Mouse (Mus musculus): ENCODE results near the gene Artn. TPM values are rescaled to one million over a fixed set of nuclear protein-coding genes. Genes with fewer than 3 reads are reported as not detected.
A peak's percentile ranks its signal among the peaks of the same experiment; 100 is the strongest.

Artn gene
- polyA plus RNA-seq, 1 experiment, result 0.89 TPM

DNA sequence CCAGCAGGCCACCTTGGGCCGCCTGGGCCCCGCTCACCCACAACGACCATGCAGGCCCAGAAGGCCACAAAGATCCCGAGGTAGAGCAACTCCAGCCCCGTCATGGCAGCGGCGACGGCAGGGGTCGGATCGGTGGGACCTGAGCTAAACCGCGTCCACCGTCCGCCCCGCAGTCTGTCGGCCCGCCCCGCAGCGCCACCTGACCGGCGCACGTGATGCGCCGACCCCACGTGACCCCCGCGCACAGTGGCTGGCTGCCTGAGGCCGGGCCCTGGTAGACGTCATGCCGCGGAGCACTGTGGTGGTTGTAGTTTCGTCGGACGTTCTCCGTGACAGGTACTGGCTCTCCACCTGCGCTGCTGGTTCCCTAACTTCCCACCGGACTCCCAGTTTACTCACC lies 42.4 kb downstream of the Artn start, which contains the start of gene Atp6v0b:
Gene Atp6v0b (minus strand): TSS at position 201 of the 400 bp plus-strand sequence.
- TF ChIP-seq CTCF (IDR thresholded peaks at IDR 0.05; ENCODE audit: extremely low read depth, insufficient read depth, insufficient read length, insufficient replicate concordance) (no peak), POLR2A (IDR thresholded peaks at IDR 0.05; ENCODE audit: low read depth, low read length) (peak; percentile 63)
- Histone ChIP-seq H3K27me3 (ENCODE audit: control insufficient read depth, insufficient read depth, low read length) (peaks cover 4% of the 10 kb centered on the region; the same call in 1 of the 2 replicates), H3K27ac (ENCODE audit: insufficient read depth, low read length) (peak within 1 kb of the TSS; percentile 67), H3K4me1 (ENCODE audit: control insufficient read depth, insufficient read depth, insufficient read length) (peaks cover 15% of the 10 kb centered on the region; the same call in 1 of the 2 replicates), H3K4me3 (ENCODE audit: extremely low read depth, insufficient read depth, insufficient read length) (peak within 1 kb of the TSS; percentile 95), H3K36me3 (ENCODE audit: control insufficient read depth, insufficient read depth, low read length) (peaks cover 15% of the 10 kb centered on the region; the same call in 1 of the 2 replicates)
- peak; percentile 75 to 96 for DNase-seq (ENCODE audit: low read depth in 1 of 2, low spot score in 2 of 2)
- WGBS, result 1% methylated on average over 37 of the region's 37 CpGs

DNA sequence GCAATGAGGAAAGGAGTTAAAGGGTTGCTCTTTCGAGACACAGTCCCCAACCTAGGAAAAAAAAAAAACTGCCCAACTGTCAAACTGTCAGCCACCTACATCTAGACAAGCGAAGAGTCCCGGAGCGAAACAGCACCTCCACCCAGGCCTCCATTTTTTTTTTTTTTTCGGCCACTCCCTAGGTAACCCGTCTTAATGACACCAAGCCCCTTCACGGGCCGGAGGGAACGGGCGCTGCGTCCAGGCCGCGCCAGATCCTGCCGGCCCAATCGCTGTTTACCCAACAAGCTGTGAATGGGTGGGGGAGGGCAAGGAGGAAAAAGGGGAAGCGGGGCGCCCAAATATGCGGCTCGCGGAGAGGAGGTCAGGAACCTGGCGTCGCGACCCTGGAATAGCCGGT lies 42.9 kb downstream of the Artn start:
- DNase-seq (ENCODE audit: low read depth in 1 of 2, low spot score in 2 of 2), result peak in 1 of 2 experiments; percentile 33
- WGBS, result under 1% methylated on average over 24 of the region's 24 CpGs

DNA sequence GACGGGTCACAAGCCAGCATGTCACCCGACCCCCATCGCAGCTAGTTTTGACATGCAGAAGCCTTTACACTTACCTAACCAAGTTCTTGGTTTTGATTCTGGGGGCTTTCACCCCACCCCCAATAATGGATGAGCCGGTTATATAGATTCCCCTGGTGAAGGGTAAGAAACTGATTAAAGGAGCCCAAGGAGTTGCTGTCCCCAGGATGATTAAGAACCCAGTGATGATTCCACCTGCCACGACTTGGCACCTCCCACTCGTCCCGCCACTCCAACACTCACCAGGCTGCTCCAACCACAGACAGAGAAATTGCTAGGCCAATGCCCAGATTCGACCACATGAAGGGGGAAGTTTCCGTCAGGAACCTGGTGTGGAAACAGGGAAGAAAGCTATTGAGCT lies 43.6 kb downstream of the Artn start:
- H3K27ac ChIP-seq (ENCODE audit: insufficient read depth, low read length), result no peak overlapping the region
- peaks cover 15% of the 10 kb centered on the region; the same call in 1 of the 2 replicates for H3K36me3 ChIP-seq (ENCODE audit: control insufficient read depth, insufficient read depth, low read length)
- no peak for DNase-seq (ENCODE audit: low read depth in 1 of 2, low spot score in 2 of 2)
- no peak overlapping the region for H3K4me3 ChIP-seq (ENCODE audit: extremely low read depth, insufficient read depth, insufficient read length)
- no peak for TF ChIP-seq POLR2A (IDR thresholded peaks at IDR 0.05; ENCODE audit: low read depth, low read length)
- no peak for TF ChIP-seq CTCF (IDR thresholded peaks at IDR 0.05; ENCODE audit: extremely low read depth, insufficient read depth, insufficient read length, insufficient replicate concordance)
- peaks cover 4% of the 10 kb centered on the region; the same call in 1 of the 2 replicates for H3K27me3 ChIP-seq (ENCODE audit: control insufficient read depth, insufficient read depth, low read length)
- WGBS, result 80% methylated on average over 9 of the region's 9 CpGs
- H3K4me1 ChIP-seq (ENCODE audit: control insufficient read depth, insufficient read depth, insufficient read length), result peaks cover 12% of the 10 kb centered on the region; the same call in 1 of the 2 replicates

More for the DNA sequence above, 42.9 kb downstream of the Artn start:
- H3K36me3 ChIP-seq (ENCODE audit: control insufficient read depth, insufficient read depth, low read length), result peaks cover 15% of the 10 kb centered on the region; the same call in 1 of the 2 replicates
- H3K4me1 ChIP-seq (ENCODE audit: control insufficient read depth, insufficient read depth, insufficient read length), result peaks cover 15% of the 10 kb centered on the region; the same call in 1 of the 2 replicates
- peaks cover 4% of the 10 kb centered on the region; the same call in 1 of the 2 replicates for H3K27me3 ChIP-seq (ENCODE audit: control insufficient read depth, insufficient read depth, low read length)
- H3K27ac ChIP-seq (ENCODE audit: insufficient read depth, low read length), result peak overlapping the region; percentile 67; the same call in 1 of the 2 replicates
- TF ChIP-seq POLR2A (IDR thresholded peaks at IDR 0.05; ENCODE audit: low read depth, low read length) (no peak), CTCF (IDR thresholded peaks at IDR 0.05; ENCODE audit: extremely low read depth, insufficient read depth, insufficient read length, insufficient replicate concordance) (no peak)
- H3K4me3 ChIP-seq (ENCODE audit: extremely low read depth, insufficient read depth, insufficient read length), result peak overlapping the region; percentile 95

DNA sequence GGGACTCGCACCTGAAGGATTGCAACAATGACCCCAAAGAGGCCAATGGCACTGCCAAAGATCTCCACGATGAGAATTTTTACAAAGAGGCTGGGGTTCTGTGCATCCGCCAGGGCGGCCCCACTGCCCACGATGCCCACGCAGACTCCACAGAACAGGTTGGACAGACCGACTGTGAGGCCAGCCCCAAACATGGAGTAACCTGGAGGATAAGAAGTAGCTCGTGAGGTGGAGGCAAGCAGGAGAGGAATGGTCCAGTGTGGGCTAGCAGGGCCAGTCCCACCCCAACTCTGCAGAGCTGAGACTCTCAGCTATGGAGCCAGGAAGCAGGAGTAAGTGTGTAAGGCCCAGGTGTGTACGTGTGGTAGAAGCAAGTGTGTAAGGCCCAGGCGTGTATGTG lies 44.5 kb downstream of the Artn start:
- H3K4me3 ChIP-seq (ENCODE audit: extremely low read depth, insufficient read depth, insufficient read length), result no peak overlapping the region
- H3K4me1 ChIP-seq (ENCODE audit: control insufficient read depth, insufficient read depth, insufficient read length), result peaks cover 10% of the 10 kb centered on the region; the same call in 1 of the 2 replicates
- peaks cover 4% of the 10 kb centered on the region; the same call in 1 of the 2 replicates for H3K27me3 ChIP-seq (ENCODE audit: control insufficient read depth, insufficient read depth, low read length)
- H3K27ac ChIP-seq (ENCODE audit: insufficient read depth, low read length), result no peak overlapping the region
- H3K36me3 ChIP-seq (ENCODE audit: control insufficient read depth, insufficient read depth, low read length), result peaks cover 15% of the 10 kb centered on the region; the same call in 1 of the 2 replicates
- 95% methylated on average over 10 of the region's 10 CpGs for WGBS
- DNase-seq (ENCODE audit: low read depth in 1 of 2, low spot score in 2 of 2), result no peak
- TF ChIP-seq CTCF (IDR thresholded peaks at IDR 0.05; ENCODE audit: extremely low read depth, insufficient read depth, insufficient read length, insufficient replicate concordance), result no peak
- no peak for TF ChIP-seq POLR2A (IDR thresholded peaks at IDR 0.05; ENCODE audit: low read depth, low read length)

DNA sequence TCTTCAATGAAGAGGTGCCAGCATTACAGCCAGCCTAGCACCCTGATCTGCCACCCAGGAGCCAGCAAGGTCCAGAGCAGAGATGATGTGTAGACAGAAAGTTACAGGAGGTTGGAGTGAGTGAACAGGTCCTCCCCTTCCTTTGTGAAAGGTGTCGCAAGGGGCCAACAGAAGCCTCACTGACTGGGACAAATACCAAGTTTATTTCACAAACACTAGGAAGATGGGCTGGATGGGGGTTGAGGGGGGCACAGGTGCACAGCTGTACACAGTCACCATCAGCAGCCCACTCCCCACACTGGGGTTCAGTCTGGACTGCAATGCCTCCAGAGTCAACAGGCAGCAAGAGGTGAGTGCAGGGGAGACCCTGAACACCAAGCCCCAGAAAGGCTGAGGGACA lies 45.4 kb downstream of the Artn start:
- WGBS, result 87% methylated on average over 1 of the region's 1 CpGs
- H3K27me3 ChIP-seq (ENCODE audit: control insufficient read depth, insufficient read depth, low read length), result peaks cover 4% of the 10 kb centered on the region; the same call in 1 of the 2 replicates
- TF ChIP-seq CTCF (IDR thresholded peaks at IDR 0.05; ENCODE audit: extremely low read depth, insufficient read depth, insufficient read length, insufficient replicate concordance) (no peak), POLR2A (IDR thresholded peaks at IDR 0.05; ENCODE audit: low read depth, low read length) (no peak)
- H3K4me3 ChIP-seq (ENCODE audit: extremely low read depth, insufficient read depth, insufficient read length), result no peak overlapping the region
- no peak overlapping the region for H3K27ac ChIP-seq (ENCODE audit: insufficient read depth, low read length)
- H3K36me3 ChIP-seq (ENCODE audit: control insufficient read depth, insufficient read depth, low read length), result peaks cover 13% of the 10 kb centered on the region; the same call in 1 of the 2 replicates
- DNase-seq (ENCODE audit: low read depth in 1 of 2, low spot score in 2 of 2), result no peak
- peaks cover 10% of the 10 kb centered on the region; the same call in 1 of the 2 replicates for H3K4me1 ChIP-seq (ENCODE audit: control insufficient read depth, insufficient read depth, insufficient read length)

DNA sequence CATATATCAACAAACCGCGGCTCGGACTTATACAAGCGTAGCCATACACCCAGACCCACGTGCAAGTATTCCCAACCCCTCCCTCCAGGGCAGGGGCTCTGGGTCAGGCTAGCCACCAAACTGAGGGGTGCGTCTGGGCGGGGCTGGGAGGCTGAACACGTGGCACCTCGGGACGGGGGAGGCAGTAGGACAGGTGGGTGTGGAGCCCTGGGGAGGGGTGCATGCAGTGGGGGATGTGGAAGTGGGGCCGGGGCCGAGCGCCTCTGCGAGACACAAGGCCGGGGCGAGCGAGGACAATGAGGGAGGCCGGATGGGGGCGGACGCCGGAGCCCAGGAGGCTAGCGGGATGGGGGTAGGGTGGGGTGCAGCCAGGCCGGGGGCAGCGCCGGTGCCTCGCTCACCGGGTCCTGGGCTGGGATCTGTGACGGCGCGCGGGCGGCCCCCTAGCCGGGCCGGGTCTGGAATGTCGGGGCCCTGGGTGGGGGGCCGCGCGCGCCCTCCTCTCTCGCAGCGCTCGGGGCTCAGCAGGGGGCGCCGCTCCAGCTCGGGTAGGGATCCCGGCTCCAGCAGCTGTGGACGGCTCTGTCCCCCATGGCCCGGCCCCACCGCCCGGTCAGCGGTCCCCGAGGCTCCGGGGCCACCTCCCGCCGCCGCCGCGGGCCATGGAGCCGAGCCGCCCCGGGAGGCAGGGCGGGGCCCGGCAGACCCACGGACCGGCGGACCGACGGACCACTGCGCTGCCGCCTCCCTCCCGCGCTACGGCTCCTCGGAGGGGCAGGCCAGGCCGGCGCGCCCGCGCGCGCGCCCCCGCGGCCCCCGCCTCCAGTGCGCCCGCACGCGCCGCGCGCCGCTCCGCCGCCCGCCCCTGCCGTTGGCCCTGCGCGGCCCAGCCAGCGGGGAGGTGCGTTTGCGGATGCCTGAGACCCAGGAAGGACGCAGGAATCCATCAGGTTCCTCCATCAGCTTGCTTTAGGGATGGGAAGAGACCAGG lies 46.6 kb downstream of the Artn start, which contains the start of gene B4galt2:
Gene B4galt2 (minus strand): TSS at position 787 of the 991 bp plus-strand sequence.
- Histone ChIP-seq H3K36me3 (ENCODE audit: control insufficient read depth, insufficient read depth, low read length) (peaks cover 13% of the 10 kb centered on the region; the same call in 1 of the 2 replicates), H3K4me3 (ENCODE audit: extremely low read depth, insufficient read depth, insufficient read length) (peak within 1 kb of the TSS; percentile 27; the same call in 1 of the 2 replicates), H3K4me1 (ENCODE audit: control insufficient read depth, insufficient read depth, insufficient read length) (peaks cover 10% of the 10 kb centered on the region; the same call in 1 of the 2 replicates), H3K27ac (ENCODE audit: insufficient read depth, low read length) (no peak within 1 kb of the TSS), H3K27me3 (ENCODE audit: control insufficient read depth, insufficient read depth, low read length) (peaks cover 4% of the 10 kb centered on the region; the same call in 1 of the 2 replicates)
- TF ChIP-seq POLR2A (IDR thresholded peaks at IDR 0.05; ENCODE audit: low read depth, low read length) (no peak), CTCF (IDR thresholded peaks at IDR 0.05; ENCODE audit: extremely low read depth, insufficient read depth, insufficient read length, insufficient replicate concordance) (no peak)
- no peak for DNase-seq (ENCODE audit: low read depth in 1 of 2, low spot score in 2 of 2)
- WGBS, result 5% methylated on average over 80 of the region's 103 CpGs

Data from spleen, adult 2 months (tissue).